Mouse (Mus musculus): Measurements from ENCODE around the gene Olfr221. TPM values are rescaled to one million over a fixed set of nuclear protein-coding genes. Genes with fewer than 3 reads are reported as not detected.

Olfr221 gene
- polyA plus RNA-seq, 2 experiments from 2014 or later = not detected

- ATAC-seq = peak; percentile 85
Measured at GRCm38 (mm10) chr14:52003981-52004495, 38.2 kb downstream of the Olfr221 start.

DNA sequence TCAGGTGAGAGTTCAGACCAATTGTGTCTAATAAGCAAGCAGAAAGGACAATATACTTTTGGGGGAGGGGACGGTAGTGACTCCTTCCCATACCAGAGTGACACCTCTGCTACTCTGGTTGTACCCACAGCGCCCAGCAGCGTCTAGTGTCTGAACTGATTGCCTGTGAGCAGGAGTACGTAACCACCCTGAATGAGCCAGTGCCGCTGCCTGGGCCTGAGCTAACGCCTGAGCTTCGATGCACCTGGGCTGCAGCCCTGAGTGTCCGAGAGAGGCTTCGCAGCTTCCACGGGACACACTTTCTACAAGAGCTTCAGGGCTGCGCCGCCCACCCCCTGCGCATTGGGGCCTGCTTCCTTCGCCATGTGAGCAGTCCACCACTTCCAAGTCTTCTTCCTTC, 44.8 kb downstream of the Olfr221 start:
- ATAC-seq = no peak

DNA sequence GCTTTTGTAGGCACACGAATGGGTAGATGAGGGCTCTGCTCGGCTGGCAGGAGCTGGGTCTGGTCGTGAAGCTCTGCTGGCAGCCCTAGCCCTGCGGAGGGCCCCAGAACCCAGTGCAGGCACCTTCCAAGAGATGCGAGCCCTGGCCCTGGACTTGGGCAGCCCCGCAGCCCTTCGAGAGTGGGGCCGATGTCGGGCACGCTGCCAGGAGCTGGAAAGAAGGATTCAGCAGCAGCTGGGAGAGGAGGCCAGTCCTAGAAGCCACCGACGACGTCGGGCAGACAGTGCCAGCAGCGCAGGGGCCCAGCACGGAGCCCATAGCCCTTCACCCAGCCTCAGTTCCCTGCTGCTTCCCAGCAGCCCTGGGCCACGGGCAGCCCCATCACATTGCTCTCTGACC, 45.4 kb downstream of the Olfr221 start:
- ATAC-seq = no peak

- ATAC-seq = no peak
Measured at GRCm38 (mm10) chr14:51996231-51996841, 45.9 kb downstream of the Olfr221 start.

GRCm38 (mm10) chr14:51995219-51995871, 46.9 kb downstream of the Olfr221 start:
- no peak for ATAC-seq

GRCm38 (mm10) chr14:51994453-51994852, 47.8 kb downstream of the Olfr221 start:
- ATAC-seq = no peak

DNA sequence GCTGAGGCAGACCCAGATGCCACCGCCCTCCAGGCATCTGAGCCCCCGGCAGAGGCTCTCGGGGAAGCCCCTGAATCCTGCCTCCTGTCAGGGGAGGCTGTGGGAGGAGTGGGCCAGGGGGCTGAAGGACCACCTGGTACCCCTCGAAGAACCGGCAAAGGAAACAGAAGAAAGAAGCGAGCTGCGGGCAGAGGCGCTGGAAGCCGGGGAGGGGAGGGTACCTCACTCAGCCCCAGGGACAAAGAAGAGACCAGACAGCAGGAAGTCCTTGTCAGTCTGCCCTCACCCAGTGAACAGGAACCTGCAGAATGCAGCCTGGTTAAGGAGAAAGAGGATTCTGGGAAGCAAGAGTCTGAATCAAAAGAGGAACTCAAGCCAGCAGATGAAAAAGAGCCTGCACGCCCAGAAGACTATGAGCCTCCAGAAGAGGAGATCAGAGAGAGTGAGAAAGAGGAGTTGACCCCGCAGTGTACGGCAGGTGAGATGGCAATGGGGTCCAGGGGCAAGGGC, 52.7 kb downstream of the Olfr221 start:
- no peak for ATAC-seq

- ATAC-seq = no peak
Measured at GRCm38 (mm10) chr14:51988731-51989130, 53.5 kb downstream of the Olfr221 start.

DNA sequence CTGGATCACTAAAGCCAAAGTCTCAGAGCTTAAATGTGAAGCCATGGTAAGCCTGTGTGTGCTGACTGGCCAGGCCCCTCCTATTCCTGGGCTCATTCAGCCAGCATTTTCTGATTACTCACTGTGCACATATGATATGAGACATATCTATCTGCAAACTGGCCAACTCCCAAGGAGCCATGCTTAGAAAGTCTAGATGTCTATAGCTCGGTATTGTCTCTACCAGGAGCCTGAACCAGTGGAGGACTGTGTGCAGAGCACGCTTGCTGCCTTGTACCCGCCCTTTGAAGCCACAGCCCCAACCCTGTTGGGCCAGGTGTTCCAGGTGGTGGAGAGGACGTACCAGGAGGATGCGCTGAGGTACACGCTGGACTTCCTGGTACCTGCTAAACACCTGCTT, 55.1 kb downstream of the Olfr221 start:
- ATAC-seq = no peak

DNA sequence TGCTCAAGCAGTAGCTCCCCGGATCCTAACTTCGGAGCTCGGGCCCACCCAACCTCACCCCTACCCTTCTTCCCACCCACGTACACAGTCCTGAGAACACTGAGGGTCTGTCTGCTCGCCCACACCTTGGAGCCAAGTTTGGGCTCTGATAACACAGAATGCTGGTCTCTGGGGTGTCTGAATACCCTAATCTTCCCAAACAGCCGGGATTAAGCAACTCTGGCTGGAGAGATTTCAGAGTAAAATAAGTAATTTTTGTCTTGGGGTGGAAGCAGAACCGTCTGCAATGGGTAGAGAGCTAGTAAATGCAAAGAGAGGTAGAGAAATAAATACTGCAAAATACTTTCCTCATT, 56.1 kb downstream of the Olfr221 start:
- no peak for ATAC-seq

- ATAC-seq = peak; percentile 5
Measured at GRCm38 (mm10) chr14:51985301-51986152, 56.7 kb downstream of the Olfr221 start.

- peak; percentile 49 for ATAC-seq
Measured at GRCm38 (mm10) chr14:51984247-51985231, 57.7 kb downstream of the Olfr221 start, which contains the start of gene Arhgef40. Arhgef40 (plus strand) TSS chr14:51984719.

Other genes with a start within 250 kb of the Olfr221 start
- not detected for gene AY358078, start 242.4 kb downstream of the Olfr221 start, polyA plus RNA-seq (2017; shearing (Covaris generic))
- not detected for gene Ear6, start 188.8 kb downstream of the Olfr221 start, polyA plus RNA-seq (2017; shearing (Covaris generic))
- gene Mettl17, start 157.6 kb downstream of the Olfr221 start, polyA plus RNA-seq (2017; shearing (Covaris generic)) = 10 to 100 TPM; 55.1 to 85.6 TPM
- under 1 TPM; 0.39 to 0.71 TPM for gene Slc39a2, start 149.6 kb downstream of the Olfr221 start, polyA plus RNA-seq (2017; shearing (Covaris generic))
- 10 to 100 TPM; 25.0 to 38.1 TPM for gene Ndrg2, start 128.3 kb downstream of the Olfr221 start, polyA plus RNA-seq (2017; shearing (Covaris generic))
- not detected for gene Tppp2, start 124.0 kb downstream of the Olfr221 start, polyA plus RNA-seq (2017; shearing (Covaris generic))
- gene Rnase13, start 119.7 kb downstream of the Olfr221 start, polyA plus RNA-seq (2017; shearing (Covaris generic)) = not detected
- gene Arhgef40, start 57.7 kb downstream of the Olfr221 start, polyA plus RNA-seq (2017; shearing (Covaris generic)) = under 1 TPM in 1 of 2 experiments, not detected in 1; 0.70 TPM
- under 1 TPM in 1 of 2 experiments, not detected in 1; 0.63 TPM for gene Tmem253, start 26.8 kb downstream of the Olfr221 start, polyA plus RNA-seq (2017; shearing (Covaris generic))
- gene Zfp219, start 21.7 kb downstream of the Olfr221 start, polyA plus RNA-seq (2017; shearing (Covaris generic)) = 1 to 10 TPM; 1.6 to 2.3 TPM
- gene Hnrnpc, start 61.6 kb upstream of the Olfr221 start, polyA plus RNA-seq (2017; shearing (Covaris generic)) = 100 to 1,000 TPM; 463 to 514 TPM
- 10 to 100 TPM; 78.7 to 78.9 TPM for gene Rpgrip1, start 68.2 kb upstream of the Olfr221 start, polyA plus RNA-seq (2017; shearing (Covaris generic))
- gene Supt16, start 155.0 kb upstream of the Olfr221 start, polyA plus RNA-seq (2017; shearing (Covaris generic)) = 10 to 100 TPM; 37.9 to 39.5 TPM
- 10 to 100 TPM; 76.7 to 83.0 TPM for gene Chd8, start 215.3 kb upstream of the Olfr221 start, polyA plus RNA-seq (2017; shearing (Covaris generic))
- gene Tox4, start 236.7 kb upstream of the Olfr221 start, polyA plus RNA-seq (2017; shearing (Covaris generic)) = 10 to 100 TPM; 67.6 to 86.8 TPM
- gene Rab2b, start 237.1 kb upstream of the Olfr221 start, polyA plus RNA-seq (2017; shearing (Covaris generic)) = 10 to 100 TPM; 17.0 to 25.5 TPM